ENCODE assay signal across 8 mouse cellular contexts in the genomic region with DNA sequence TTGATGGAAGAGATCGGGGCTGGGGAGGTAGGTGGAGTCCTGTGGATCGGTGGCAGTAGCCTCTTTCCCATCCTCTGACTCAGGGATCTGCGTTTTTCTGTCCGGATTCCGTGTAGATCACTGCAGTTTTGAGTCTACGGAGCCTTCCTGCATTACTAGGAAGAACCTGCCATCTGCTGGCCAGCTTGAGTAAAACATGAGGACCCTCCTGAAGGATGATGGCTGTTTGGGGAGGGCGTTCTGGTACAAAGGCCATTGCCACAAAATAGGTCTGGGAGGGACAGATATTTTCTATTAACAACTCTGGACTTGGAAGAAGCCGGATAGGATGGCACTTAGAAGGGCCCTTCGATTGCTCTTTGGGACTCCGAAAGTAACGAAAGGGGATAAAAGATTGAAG. TPM values are rescaled to one million over a fixed set of nuclear protein-coding genes. Genes with fewer than 3 reads are reported as not detected.
A peak's percentile ranks its signal among the peaks of the same experiment; 100 is the strongest.
DNase-seq lines count a peak whose midpoint lies in the region; ATAC-seq and TF ChIP-seq lines count a peak whose summit lies in the region.

No protein-coding gene starts in this region.

- H3K4me2 ChIP-seq in hindbrain, embryonic 13.5 days = peak overlapping the region; percentile 71

- H3K4me3 ChIP-seq in hindbrain, embryonic 13.5 days = peak overlapping the region; percentile 45

- WGBS in hindbrain, embryonic 13.5 days = 5% methylated on average over 11 of the region's 11 CpGs

- CTCF ChIA-PET in Patski (lab: Charles Lee) = interaction anchor here (0.7 to 3.7 kb wide), 34 partner anchors 9 to 1124 kb away, joined by 3 to 48 read pairs (median 5); partner anchors contain the start of gene Neto2

- no peaks in the 10 kb centered on the region for H3K27me3 ChIP-seq in Patski
- H3K27me3 ChIP-seq in hindbrain, embryonic 13.5 days = no peaks in the 10 kb centered on the region

- POLR2A ChIA-PET in Patski (lab: Charles Lee) = interaction anchor here (0.6 to 1.2 kb wide), 3 partner anchors 49 to 868 kb away, joined by 3 to 4 read pairs (median 3); no protein-coding TSS in a partner anchor

- in situ Hi-C loops in Patski (cut with MboI; ENCODE audit: low pct_unique_long_range_greater_than_20kb) = loop anchor here (5.0 to 10.0 kb wide), 5 partner anchors 322 to 1120 kb away; no protein-coding TSS in a partner anchor

- DNase-seq in Patski (ENCODE audit: low read depth, low spot score) = peak; percentile 47
- DNase-seq in cerebellum, postnatal 10 days = peak; percentile 96
- DNase-seq in frontal cortex, postnatal 14 days (ENCODE audit: low spot score in 2 of 2) = peak; percentile 72 to 86
- DNase-seq in layer of hippocampus, postnatal 14 days (ENCODE audit: low spot score in 2 of 2) = peak; percentile 86 to 91
- peak; percentile 89 for DNase-seq in lung, postnatal 14 days
- DNase-seq in ovary, postnatal 36 days (ENCODE audit: low spot score) = peak; percentile 74
- peak; percentile 85 for DNase-seq in thymus, postnatal 14 days

- H3K36me3 ChIP-seq in hindbrain, embryonic 13.5 days = no peaks in the 10 kb centered on the region

- no peaks in the 10 kb centered on the region for H3K4me1 ChIP-seq in hindbrain, embryonic 13.5 days (replicated peaks)

- H3K9ac ChIP-seq in hindbrain, embryonic 13.5 days = peak overlapping the region; percentile 67; the same call in 1 of the 2 replicates

- peak; percentile 88 for ATAC-seq in Patski
- peak; percentile 76 for ATAC-seq in hindbrain, embryonic 13.5 days (ENCODE audit: low FRiP score)

- peak overlapping the region; percentile 70; the same call in 1 of the 2 replicates for H3K27ac ChIP-seq in hindbrain, embryonic 13.5 days

- no peaks in the 10 kb centered on the region for H3K9me3 ChIP-seq in hindbrain, embryonic 13.5 days

- TF ChIP-seq CTCF in Patski (IDR thresholded peaks at IDR 0.05) = peak; percentile 76

RNA-seq across cellular contexts. Expression of gene Abcc12, which starts 4.6 kb away (rescaled TPM):
- 0.03 TPM for polyA plus RNA-seq in Patski (2021)
- 0.08 TPM in 2 replicates for polyA plus RNA-seq in hindbrain, embryonic 13.5 days (2015; fragmentation: Nextera tagmentation; extraction: Ambion mirVana)
- total RNA-seq in layer of hippocampus, postnatal 14 days (2021) = under 1 TPM; 0.52 to 0.60 TPM

RNA-seq across cellular contexts. Expression of gene Lonp2, which starts 38.7 kb away (rescaled TPM):
- 106 TPM for polyA plus RNA-seq in Patski (2021)
- polyA plus RNA-seq in hindbrain, embryonic 13.5 days (2015; fragmentation: Nextera tagmentation; extraction: Ambion mirVana) = 92.4 and 93.1 TPM in 2 replicates
- 10 to 100 TPM; 59.3 to 68.4 TPM for total RNA-seq in layer of hippocampus, postnatal 14 days (2021)

Comparison
In these comparisons a context has a peak if more than half of its experiments do, and no peak if none do; other contexts are left out.
1. Peak in every context shown above with its lines: DNase-seq, ATAC-seq, H3K4me3 ChIP-seq and H3K27ac ChIP-seq.